Mouse (Mus musculus): ENCODE results near the gene Rab25.
A peak's percentile ranks its signal among the peaks of the same experiment; 100 is the strongest.

The Rab25 gene

GRCm38 (mm10) chr3:88541622-88542401 lies 6.3 kb downstream of the Rab25 start:
- DNase-seq (ENCODE audit: low spot score): no peak

GRCm38 (mm10) chr3:88540085-88540484 lies 8.0 kb downstream of the Rab25 start:
- no peak for DNase-seq (ENCODE audit: low spot score)

GRCm38 (mm10) chr3:88539397-88539796 lies 8.7 kb downstream of the Rab25 start:
- no peak for DNase-seq (ENCODE audit: low spot score)

GRCm38 (mm10) chr3:88538271-88539145 lies 9.6 kb downstream of the Rab25 start:
- DNase-seq (ENCODE audit: low spot score): no peak

GRCm38 (mm10) chr3:88537146-88537545 lies 11.0 kb downstream of the Rab25 start:
- DNase-seq (ENCODE audit: low spot score): no peak

GRCm38 (mm10) chr3:88536103-88536930 lies 11.8 kb downstream of the Rab25 start:
- peak; percentile 91 for DNase-seq (ENCODE audit: low spot score)

GRCm38 (mm10) chr3:88535527-88535926 lies 12.6 kb downstream of the Rab25 start:
- DNase-seq (ENCODE audit: low spot score): no peak

GRCm38 (mm10) chr3:88535005-88535404 lies 13.1 kb downstream of the Rab25 start:
- no peak for DNase-seq (ENCODE audit: low spot score)

- DNase-seq (ENCODE audit: low spot score): no peak
Observed at GRCm38 (mm10) chr3:88533706-88534105, 14.4 kb downstream of the Rab25 start.

- DNase-seq (ENCODE audit: low spot score): peak; percentile 55
Observed at GRCm38 (mm10) chr3:88532689-88533511, 15.2 kb downstream of the Rab25 start.

- no peak for DNase-seq (ENCODE audit: low spot score)
Observed at GRCm38 (mm10) chr3:88532299-88532674, 15.8 kb downstream of the Rab25 start, which contains the start of gene Mex3a. Gene Mex3a, plus strand, starts transcription at chr3:88532395.

- DNase-seq (ENCODE audit: low spot score): peak; percentile 93
Observed at GRCm38 (mm10) chr3:88531348-88532298, 16.5 kb downstream of the Rab25 start.

- DNase-seq (ENCODE audit: low spot score): no peak
Observed at GRCm38 (mm10) chr3:88530082-88530864, 17.8 kb downstream of the Rab25 start.

GRCm38 (mm10) chr3:88529204-88530000 lies 18.7 kb downstream of the Rab25 start:
- no peak for DNase-seq (ENCODE audit: low spot score)

- no peak for DNase-seq (ENCODE audit: low spot score)
Observed at GRCm38 (mm10) chr3:88528646-88529045, 19.5 kb downstream of the Rab25 start.

GRCm38 (mm10) chr3:88527565-88527964 lies 20.5 kb downstream of the Rab25 start:
- no peak for DNase-seq (ENCODE audit: low spot score)

- peak; percentile 81 for DNase-seq (ENCODE audit: low spot score)
Observed at GRCm38 (mm10) chr3:88526157-88527131, 21.7 kb downstream of the Rab25 start.
